Mouse (Mus musculus): ENCODE results near the gene Gm4871.
"Not testable (repeated sequence)": the region's sequence is repeated elsewhere in the genome, so short reads cannot be mapped to it uniquely, and the experiment has no call there.

DNA sequence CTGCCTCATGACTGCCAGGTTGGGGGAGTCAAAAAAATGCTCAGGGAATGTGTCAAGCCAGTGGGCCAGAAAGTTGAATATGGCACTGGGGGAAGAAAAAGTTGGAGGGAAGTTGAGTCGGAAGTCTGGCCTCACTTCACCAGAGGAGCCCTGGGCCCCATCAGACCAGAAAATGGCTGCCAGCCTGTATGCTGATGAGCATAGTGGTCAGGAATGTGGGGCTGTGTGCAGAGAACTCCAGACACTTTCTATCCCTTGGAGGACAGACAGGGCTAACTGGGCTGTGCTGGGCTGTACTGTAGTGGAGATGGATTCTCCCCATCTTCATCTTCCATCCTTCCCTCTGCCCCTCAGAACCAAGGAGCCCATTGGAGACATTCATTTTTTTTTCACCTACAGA, 2.1 kb downstream of the Gm4871 start:
- TF ChIP-seq CTCF (IDR thresholded peaks at IDR 0.05; ENCODE audit: extremely low read depth, insufficient read depth, insufficient read length, insufficient replicate concordance); POLR2A (IDR thresholded peaks at IDR 0.05; ENCODE audit: low read depth, low read length): not testable (repeated sequence)

Data from spleen, adult 2 months (tissue).